In genomic region chr19:8857689-8858088, GRCm38 (mm10) we compare ENCODE assay signal across 9 mouse cellular contexts. TPM values are rescaled to one million over a fixed set of nuclear protein-coding genes. Genes with fewer than 3 reads are reported as not detected.
A peak's percentile ranks its signal among the peaks of the same experiment; 100 is the strongest.
DNase-seq lines count a peak whose midpoint lies in the region; ATAC-seq and TF ChIP-seq lines count a peak whose summit lies in the region.
"Had no signal": no experiment of that assay in that cellular context is flagged by ENCODE, and none has a peak within 500 bp of the region (broad histone marks: within the 10 kb centered on the region; RNA-seq: fewer than 3 reads in every experiment).

No protein-coding gene starts in this region.

- no peak overlapping the region for H3K9ac ChIP-seq in lung, embryonic 14.5 days
- H3K9ac ChIP-seq: limb, embryonic 12.5 days had no signal

- no peak overlapping the region for H3K4me3 ChIP-seq in lung, embryonic 14.5 days (ENCODE audit: low read depth, low read length)
- H3K4me3 ChIP-seq: limb, embryonic 12.5 days had no signal

- H3K36me3 ChIP-seq in lung, embryonic 14.5 days (ENCODE audit: insufficient read depth) = no peaks in the 10 kb centered on the region
- H3K36me3 ChIP-seq: limb, embryonic 12.5 days had no signal

- H3K4me1 ChIP-seq in lung, embryonic 14.5 days (ENCODE audit: insufficient read depth) = no peaks in the 10 kb centered on the region
- H3K4me1 ChIP-seq: limb, embryonic 12.5 days had no signal

- no peak overlapping the region for H3K27ac ChIP-seq in lung, embryonic 14.5 days (ENCODE audit: low read depth)
- H3K27ac ChIP-seq: limb, embryonic 12.5 days had no signal

- TF ChIP-seq CTCF in lung, embryonic 14.5 days (IDR thresholded peaks at IDR 0.05; ENCODE audit: low read depth) = peak; percentile 68

- WGBS in lung, embryonic 14.5 days = 36% methylated on average over 4 of the region's 4 CpGs

- H3K4me2 ChIP-seq in lung, embryonic 14.5 days = no peak overlapping the region
- H3K4me2 ChIP-seq: limb, embryonic 12.5 days had no signal

- H3K27me3 ChIP-seq in lung, embryonic 14.5 days (ENCODE audit: insufficient read depth, low read length) = no peaks in the 10 kb centered on the region
- H3K27me3 ChIP-seq: limb, embryonic 12.5 days had no signal

- no peaks in the 10 kb centered on the region for H3K9me3 ChIP-seq in lung, embryonic 14.5 days (ENCODE audit: low read depth, low read length)
- H3K9me3 ChIP-seq: limb, embryonic 12.5 days had no signal

- ATAC-seq in lung, embryonic 14.5 days (ENCODE audit: insufficient read depth) = no peak

- DNase-seq in heart, adult 8-10 months (ENCODE audit: low spot score) = peak; percentile 46
- no peak for DNase-seq in heart, adult 9 months (ENCODE audit: low spot score in 2 of 2)
- peak; percentile 42 for DNase-seq in A20 (ENCODE audit: low read depth, low spot score)
- peak; percentile 82 for DNase-seq in R1 (ENCODE audit: low read depth, low spot score)
- peak; percentile 51 for DNase-seq in gastrocnemius, postnatal 10 days
- DNase-seq in lung, embryonic 14.5 days = peak; percentile 77
- no peak for DNase-seq in ovary, postnatal 36 days (ENCODE audit: low spot score)
- no peak for DNase-seq in right cerebral cortex, postnatal 36 days (ENCODE audit: low spot score in 2 of 2)

RNA-seq across cellular contexts. Expression of gene Lrrn4cl, which starts 7.1 kb away (rescaled TPM):
- total RNA-seq in heart, adult 8-10 months (2022) = 1 to 10 TPM; 3.4 to 4.7 (median 3.9) TPM
- total RNA-seq in gastrocnemius, postnatal 10 days (2021) = 10 to 100 TPM; 11.5 to 14.0 TPM
- polyA plus RNA-seq in lung, embryonic 14.5 days (2014; fragmentation: Nextera tagmentation; extraction: Ambion mirVana) = 0.83 and 0.96 TPM in 2 replicates

RNA-seq across cellular contexts. Expression of gene Ubxn1, which starts 13.6 kb away (rescaled TPM):
- total RNA-seq in heart, adult 8-10 months (2022) = 100 to 1,000 TPM; 122 to 127 (median 125) TPM
- total RNA-seq in gastrocnemius, postnatal 10 days (2021) = 100 to 1,000 TPM; 169 to 172 TPM
- 149 and 152 TPM in 2 replicates for polyA plus RNA-seq in lung, embryonic 14.5 days (2014; fragmentation: Nextera tagmentation; extraction: Ambion mirVana)

RNA-seq across cellular contexts. Expression of gene Gng3, which starts 18.7 kb away (rescaled TPM):
- under 1 TPM in 1 of 4 experiments, not detected in 3; 0.22 TPM for total RNA-seq in heart, adult 8-10 months (2022)
- total RNA-seq in gastrocnemius, postnatal 10 days (2021) = under 1 TPM; 0.66 to 0.77 TPM
- 1.2 and 2.1 TPM in 2 replicates for polyA plus RNA-seq in lung, embryonic 14.5 days (2014; fragmentation: Nextera tagmentation; extraction: Ambion mirVana)

RNA-seq across cellular contexts. Expression of gene Bscl2, which starts 20.4 kb away (rescaled TPM):
- 10 to 100 TPM; 21.2 to 28.1 (median 24.2) TPM for total RNA-seq in heart, adult 8-10 months (2022)
- 10 to 100 TPM; 16.8 to 19.5 TPM for total RNA-seq in gastrocnemius, postnatal 10 days (2021)
- 38.4 and 42.5 TPM in 2 replicates for polyA plus RNA-seq in lung, embryonic 14.5 days (2014; fragmentation: Nextera tagmentation; extraction: Ambion mirVana)

RNA-seq across cellular contexts. Expression of gene Uqcc3, which starts 23.0 kb away (rescaled TPM):
- total RNA-seq in heart, adult 8-10 months (2022) = 10 to 100 TPM; 47.8 to 65.1 (median 52.0) TPM
- 10 to 100 TPM; 55.2 to 58.1 TPM for total RNA-seq in gastrocnemius, postnatal 10 days (2021)
- 51.9 and 53.9 TPM in 2 replicates for polyA plus RNA-seq in lung, embryonic 14.5 days (2014; fragmentation: Nextera tagmentation; extraction: Ambion mirVana)

Comparison
In these comparisons a context has a peak if more than half of its experiments do, and no peak if none do; other contexts are left out.
1. DNase-seq: peak in heart, adult 8-10 months (single experiment), A20 (single experiment), R1 (single experiment), gastrocnemius, postnatal 10 days (single experiment) and lung, embryonic 14.5 days (single experiment); none in heart, adult 9 months (0 of 2), ovary, postnatal 36 days (single experiment) and right cerebral cortex, postnatal 36 days (0 of 2).